Mouse (Mus musculus): ENCODE results near the gene Spred3. TPM values are rescaled to one million over a fixed set of nuclear protein-coding genes. Genes with fewer than 3 reads are reported as not detected.

The Spred3 gene
- polyA plus RNA-seq, 1 experiment from 2014 or later, result 5.6 TPM

- Histone ChIP-seq H3K27me3 (peaks cover 3% of the 10 kb centered on the region; the same call in 1 of the 2 replicates), H3K9me3 (replicated peaks) (no peaks in the 10 kb centered on the region), H3K36me3 (ENCODE audit: poor library complexity, severe bottlenecking) (no peaks in the 10 kb centered on the region), H3K4me3 (no peak overlapping the region), H3K4me2 (no peak overlapping the region), H3K4me1 (no peaks in the 10 kb centered on the region), H3K27ac (no peak overlapping the region), H3K9ac (no peak overlapping the region)
- 9% methylated on average over 18 of the region's 18 CpGs for WGBS
- no peak for ATAC-seq
Measured at GRCm38 (mm10) chr7:29118142-29118851, 51.9 kb downstream of the Spred3 start.

GRCm38 (mm10) chr7:29108992-29109955 lies 60.9 kb downstream of the Spred3 start:
- H3K9ac ChIP-seq, result 0 out of 2 replicates have a peak overlapping the region, but pooled peaks have one; percentile 4
- H3K27me3 ChIP-seq, result 0 out of 2 replicates have a peak, but pooled peaks cover 3% of the 10 kb centered on the region
- H3K9me3 ChIP-seq (replicated peaks), result no peaks in the 10 kb centered on the region
- H3K27ac ChIP-seq, result no peak overlapping the region
- WGBS, result 30% methylated on average over 38 of the region's 38 CpGs
- peak overlapping the region; percentile 51 for H3K4me2 ChIP-seq
- ATAC-seq, result peak; percentile 16; the same call in 1 of the 2 replicates
- H3K4me1 ChIP-seq, result peaks cover 9% of the 10 kb centered on the region; the same call in 1 of the 2 replicates
- H3K36me3 ChIP-seq (ENCODE audit: poor library complexity, severe bottlenecking), result no peaks in the 10 kb centered on the region
- H3K4me3 ChIP-seq, result 0 out of 2 replicates have a peak overlapping the region, but pooled peaks have one; percentile 7

Other genes starting within 250 kb of the Spred3 start
- gene Actn4, start 208.1 kb downstream of the Spred3 start, polyA plus RNA-seq (2015; fragmentation: Nextera tagmentation; extraction: Ambion mirVana), result 114 and 136 TPM in 2 replicates
- gene Eif3k, start 188.5 kb downstream of the Spred3 start, polyA plus RNA-seq (2015; fragmentation: Nextera tagmentation; extraction: Ambion mirVana), result 351 and 356 TPM in 2 replicates
- 4.3 and 4.4 TPM in 2 replicates for gene Map4k1, start 188.4 kb downstream of the Spred3 start, polyA plus RNA-seq (2015; fragmentation: Nextera tagmentation; extraction: Ambion mirVana)
- 7.5 and 10.2 TPM in 2 replicates for gene Ryr1, start 45.2 kb downstream of the Spred3 start, polyA plus RNA-seq (2015; fragmentation: Nextera tagmentation; extraction: Ambion mirVana)
- 0.48 and 0.57 TPM in 2 replicates for gene Rasgrp4, start 35.6 kb downstream of the Spred3 start, polyA plus RNA-seq (2015; fragmentation: Nextera tagmentation; extraction: Ambion mirVana)
- gene Fam98c, start 14.2 kb downstream of the Spred3 start, polyA plus RNA-seq (2015; fragmentation: Nextera tagmentation; extraction: Ambion mirVana), result 14.1 and 15.9 TPM in 2 replicates
- 0.38 and 0.65 TPM in 2 replicates for gene Ggn, start 201 bp downstream of the Spred3 start, polyA plus RNA-seq (2015; fragmentation: Nextera tagmentation; extraction: Ambion mirVana)
- 292 and 296 TPM in 2 replicates for gene Psmd8, start 10.3 kb upstream of the Spred3 start, polyA plus RNA-seq (2015; fragmentation: Nextera tagmentation; extraction: Ambion mirVana)
- gene Catsperg1, start 43.6 kb upstream of the Spred3 start, polyA plus RNA-seq (2015; fragmentation: Nextera tagmentation; extraction: Ambion mirVana), result 1.1 and 1.2 TPM in 2 replicates
- 0.27 and 0.44 TPM in 2 replicates for gene Kcnk6, start 62.1 kb upstream of the Spred3 start, polyA plus RNA-seq (2015; fragmentation: Nextera tagmentation; extraction: Ambion mirVana)
- gene Yif1b, start 67.9 kb upstream of the Spred3 start, polyA plus RNA-seq (2015; fragmentation: Nextera tagmentation; extraction: Ambion mirVana), result 73.4 and 75.5 TPM in 2 replicates
- gene 2200002D01Rik, start 78.1 kb upstream of the Spred3 start, polyA plus RNA-seq (2015; fragmentation: Nextera tagmentation; extraction: Ambion mirVana), result 1.2 and 1.5 TPM in 2 replicates
- 30.1 and 41.3 TPM in 2 replicates for gene Spint2, start 111.5 kb upstream of the Spred3 start, polyA plus RNA-seq (2015; fragmentation: Nextera tagmentation; extraction: Ambion mirVana)
- gene Ppp1r14a, start 118.9 kb upstream of the Spred3 start, polyA plus RNA-seq (2015; fragmentation: Nextera tagmentation; extraction: Ambion mirVana), result 14.9 and 17.2 TPM in 2 replicates
- gene Dpf1, start 133.5 kb upstream of the Spred3 start, polyA plus RNA-seq (2015; fragmentation: Nextera tagmentation; extraction: Ambion mirVana), result 165 and 182 TPM in 2 replicates

Measured in forebrain, embryonic 13.5 days (tissue).